Mouse (Mus musculus) testis, adult 2 months (tissue): ENCODE measurements around the gene 5730596B20Rik.

Source experiments
- CTCF ChIP-seq: fragments of 200-500 bp; IDR thresholded peaks from 2 replicates; pipeline ENCODE4 v1.5.1; 2012; ENCODE audit warnings: low read depth, mild to moderate bottlenecking, inconsistent platforms, low read length, moderate library complexity; ENCODE audit not compliant: control insufficient read depth, insufficient read depth, insufficient replicate concordance
- POLR2A ChIP-seq: fragments of 200-500 bp; IDR thresholded peaks from 2 replicates; pipeline ENCODE4 v1.6.1; 2012; ENCODE audit warnings: low read depth, mild to moderate bottlenecking, inconsistent platforms, low read length, moderate library complexity; ENCODE audit not compliant: control insufficient read depth

GRCm38 (mm10) chr6:52202362-52203120, 25.2 kb downstream of the 5730596B20Rik start:
- no peak for TF ChIP-seq CTCF
- TF ChIP-seq POLR2A = no peak
